Mouse (Mus musculus): Measurements from ENCODE around the gene Smad9. TPM values are rescaled to one million over a fixed set of nuclear protein-coding genes. Genes with fewer than 3 reads are reported as not detected.

Smad9 gene
- total and polyA plus RNA-seq, 3 experiments: 1.0 to 3.5 (median 1.6) TPM

DNA sequence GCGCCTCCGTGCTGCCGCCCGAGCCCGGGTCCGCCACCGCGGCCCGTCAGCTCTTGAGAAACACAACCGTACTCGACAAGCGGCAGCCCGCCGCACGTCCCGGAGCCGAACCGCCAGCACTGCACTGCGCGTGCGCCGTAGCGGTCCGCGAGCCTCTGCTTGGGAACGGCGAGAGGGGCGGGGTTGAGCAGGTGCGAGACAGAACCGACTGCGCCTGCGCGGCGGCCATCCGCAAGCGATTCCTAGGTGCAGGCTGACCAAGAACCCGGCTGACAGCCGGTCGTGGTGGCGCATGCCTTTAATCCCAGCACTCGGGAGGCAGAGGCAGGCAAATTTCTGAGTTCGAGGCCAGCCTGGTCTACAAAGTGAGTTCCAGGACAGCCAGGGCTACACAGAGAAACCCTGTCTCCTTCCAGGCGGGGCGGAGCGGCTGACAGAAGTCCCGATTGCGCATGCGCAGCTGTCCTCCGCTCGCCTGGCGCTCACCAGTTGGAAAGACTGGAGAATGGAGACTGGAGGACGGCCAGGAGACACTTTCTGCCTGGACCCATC, 52.4 kb downstream of the Smad9 start, which contains the start of gene Rfxap:
Rfxap (minus strand) TSS at position 126 of the 552 bp plus-strand sequence.
- Histone ChIP-seq H3K27ac (peak within 1 kb of the TSS; percentile 91), H3K4me3 (peak within 1 kb of the TSS; percentile 95), H3K79me2 (replicated peaks; ENCODE audit: control insufficient read depth, insufficient read depth, low read length) (peaks cover 5% of the 10 kb centered on the region), H3K36me3 (ENCODE audit: control insufficient read depth, insufficient read depth, low read length) (peaks cover 4% of the 10 kb centered on the region; the same call in 1 of the 2 replicates), H3K4me1 (ENCODE audit: control insufficient read depth, insufficient read depth, low read length) (peaks cover 6% of the 10 kb centered on the region; the same call in 1 of the 2 replicates), H3K27me3 (ENCODE audit: control insufficient read depth, insufficient read depth, low read length) (no peaks in the 10 kb centered on the region), H3K9ac (ENCODE audit: low read depth, low read length) (peak within 1 kb of the TSS; percentile 96)
- intact Hi-C loops (cut with DNase I): loop anchor here (2.0 to 5.0 kb wide), 5 partner anchors 50 to 945 kb away; partner anchors contain the start of genes Alg5, Exosc8, Smad9 and Spg20
- DNase-seq: peak; percentile 96 to 97
- WGBS: under 1% methylated on average over 52 of the region's 52 CpGs
- TF ChIP-seq POLR2A (IDR thresholded peaks at IDR 0.05; ENCODE audit: insufficient read depth, low read depth, low read length) (peak; percentile 74), CTCF (IDR thresholded peaks at IDR 0.05) (no peak)

DNA sequence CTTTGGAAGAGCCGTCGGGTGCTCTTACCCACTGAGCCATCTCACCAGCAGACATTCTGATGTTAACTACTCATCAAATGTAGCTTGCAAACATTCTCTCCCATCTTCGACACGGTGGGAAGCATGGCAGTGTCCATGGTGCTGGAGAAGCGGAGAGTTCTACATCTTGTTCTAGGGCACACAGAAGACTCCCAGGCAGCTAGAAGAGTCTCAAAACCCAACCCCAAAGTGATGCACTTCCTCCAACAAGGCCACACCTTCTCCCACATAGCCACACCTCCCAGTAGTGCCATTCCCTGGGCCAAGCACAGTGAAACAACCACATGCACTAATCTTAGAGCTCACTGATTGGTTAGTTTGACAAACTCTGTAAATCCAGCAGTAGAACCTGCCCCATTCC, 53.7 kb downstream of the Smad9 start:
- WGBS: 44% methylated on average over 5 of the region's 5 CpGs
- peaks cover 5% of the 10 kb centered on the region for H3K79me2 ChIP-seq (replicated peaks; ENCODE audit: control insufficient read depth, insufficient read depth, low read length)
- no peaks in the 10 kb centered on the region for H3K27me3 ChIP-seq (ENCODE audit: control insufficient read depth, insufficient read depth, low read length)
- H3K9ac ChIP-seq (ENCODE audit: low read depth, low read length): no peak overlapping the region
- DNase-seq: no peak
- intact Hi-C loops (cut with DNase I): loop anchor here (5.0 kb wide), 4 partner anchors 52 to 947 kb away; partner anchors contain the start of genes Smad9, Spg20, Supt20 and Ufm1
- H3K36me3 ChIP-seq (ENCODE audit: control insufficient read depth, insufficient read depth, low read length): peaks cover 4% of the 10 kb centered on the region; the same call in 1 of the 2 replicates
- no peak for TF ChIP-seq CTCF (IDR thresholded peaks at IDR 0.05)
- TF ChIP-seq POLR2A (IDR thresholded peaks at IDR 0.05; ENCODE audit: insufficient read depth, low read depth, low read length): no peak
- H3K4me3 ChIP-seq: no peak overlapping the region
- H3K27ac ChIP-seq: no peak overlapping the region
- H3K4me1 ChIP-seq (ENCODE audit: control insufficient read depth, insufficient read depth, low read length): peaks cover 6% of the 10 kb centered on the region; the same call in 1 of the 2 replicates

DNA sequence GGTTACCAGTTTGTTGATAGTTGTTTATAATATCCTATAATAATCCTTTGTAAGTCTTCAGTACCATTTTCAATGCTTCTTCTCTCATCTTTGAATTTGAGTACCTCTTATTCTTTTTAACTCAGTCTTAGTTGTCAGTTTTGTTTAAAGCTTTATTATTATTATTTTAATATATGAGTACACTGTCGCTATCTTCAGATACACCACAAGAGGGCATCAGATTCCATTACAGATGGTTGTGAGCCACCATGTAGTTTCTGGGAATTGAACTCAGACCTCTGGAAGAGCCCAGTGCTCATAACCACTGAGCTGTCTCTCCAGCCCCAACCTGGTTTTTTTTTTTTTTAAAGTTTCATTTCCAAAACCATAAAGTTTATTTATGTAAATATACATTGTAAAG, 56.2 kb downstream of the Smad9 start:
- TF ChIP-seq CTCF (IDR thresholded peaks at IDR 0.05) (peak; percentile 60), POLR2A (IDR thresholded peaks at IDR 0.05; ENCODE audit: insufficient read depth, low read depth, low read length) (no peak)
- Histone ChIP-seq H3K27me3 (ENCODE audit: control insufficient read depth, insufficient read depth, low read length) (no peaks in the 10 kb centered on the region), H3K4me3 (no peak overlapping the region), H3K4me1 (ENCODE audit: control insufficient read depth, insufficient read depth, low read length) (peaks cover 2% of the 10 kb centered on the region; the same call in 1 of the 2 replicates), H3K36me3 (ENCODE audit: control insufficient read depth, insufficient read depth, low read length) (no peaks in the 10 kb centered on the region), H3K9ac (ENCODE audit: low read depth, low read length) (no peak overlapping the region), H3K79me2 (replicated peaks; ENCODE audit: control insufficient read depth, insufficient read depth, low read length) (peaks cover 5% of the 10 kb centered on the region), H3K27ac (no peak overlapping the region)
- intact Hi-C loops (cut with DNase I): loop anchor here (10.0 kb wide), 1 partner anchor 543 kb away; no protein-coding TSS in a partner anchor
- no peak for DNase-seq
- 62% methylated on average over 1 of the region's 1 CpGs for WGBS

DNA sequence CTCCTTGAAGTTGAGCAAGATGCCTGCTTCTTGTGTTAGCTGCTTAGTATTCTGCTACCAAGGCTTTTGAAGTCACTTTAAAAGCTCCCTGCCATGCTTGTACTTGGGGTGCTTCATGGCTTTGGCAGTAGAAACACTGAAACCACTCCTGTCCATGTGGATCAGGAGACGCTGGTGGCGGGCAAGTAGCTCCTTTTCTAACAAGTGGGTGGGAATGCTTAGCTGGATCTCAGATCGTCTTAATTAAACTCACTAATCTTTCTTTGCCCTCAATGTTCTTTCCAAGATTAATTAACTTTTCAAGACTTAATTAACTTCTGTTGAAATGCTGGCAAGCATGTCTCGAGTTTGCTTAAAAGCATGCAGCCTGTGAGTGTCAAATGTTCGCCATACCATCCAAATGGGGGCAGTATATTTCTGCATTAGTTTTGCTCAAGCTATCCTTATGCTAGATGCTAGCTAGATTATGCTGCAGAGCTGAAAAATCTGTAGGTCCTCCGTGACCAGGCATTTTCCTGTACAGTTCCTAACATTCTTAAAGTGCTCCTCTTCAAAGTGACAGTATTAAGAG, 58.1 kb downstream of the Smad9 start:
- TF ChIP-seq EP300 (IDR thresholded peaks at IDR 0.05; ENCODE audit: insufficient read depth, low read depth, low read length) (no peak), CTCF (IDR thresholded peaks at IDR 0.05) (0 out of 2 replicates have a peak, but pooled peaks have one; percentile 4)
- no peak overlapping the region for H3K27ac ChIP-seq
- no peaks in the 10 kb centered on the region for H3K27me3 ChIP-seq (ENCODE audit: control insufficient read depth, insufficient read depth, low read length)
- no peak overlapping the region for H3K4me3 ChIP-seq
- H3K36me3 ChIP-seq (ENCODE audit: control insufficient read depth, insufficient read depth, low read length): no peaks in the 10 kb centered on the region
- no peak overlapping the region for H3K9ac ChIP-seq (ENCODE audit: low read depth, low read length)
- H3K4me1 ChIP-seq (ENCODE audit: control insufficient read depth, insufficient read depth, low read length): no peaks in the 10 kb centered on the region
- 78% methylated on average over 6 of the region's 6 CpGs for WGBS
- no peaks in the 10 kb centered on the region for H3K79me2 ChIP-seq (replicated peaks; ENCODE audit: control insufficient read depth, insufficient read depth, low read length)
- DNase-seq: no peak
- intact Hi-C loops (cut with DNase I): loop anchor here (10.0 kb wide), 1 partner anchor 541 kb away; no protein-coding TSS in a partner anchor

DNA sequence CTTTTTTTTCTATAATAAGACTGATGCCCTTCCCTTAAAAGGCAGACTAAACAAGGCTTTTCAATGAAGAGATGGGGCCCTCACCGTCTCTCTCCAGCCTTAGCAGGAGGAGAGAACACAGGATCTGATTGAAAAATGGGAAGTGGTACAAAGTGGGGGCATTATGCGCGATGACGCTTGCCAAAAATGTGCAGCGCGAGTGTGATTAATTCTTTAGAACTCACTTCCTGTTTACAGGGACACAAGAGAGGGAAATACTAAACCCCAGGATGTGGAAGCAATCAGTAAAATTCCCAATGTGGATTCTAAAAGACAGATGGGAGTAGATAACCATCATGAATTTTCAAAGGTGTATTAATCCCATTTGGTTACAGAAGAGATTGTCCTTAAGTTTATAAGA, 59.2 kb downstream of the Smad9 start:
- TF ChIP-seq CTCF (IDR thresholded peaks at IDR 0.05) (no peak), POLR2A (IDR thresholded peaks at IDR 0.05; ENCODE audit: insufficient read depth, low read depth, low read length) (no peak), EP300 (IDR thresholded peaks at IDR 0.05; ENCODE audit: insufficient read depth, low read depth, low read length) (no peak)
- no peaks in the 10 kb centered on the region for H3K4me1 ChIP-seq (ENCODE audit: control insufficient read depth, insufficient read depth, low read length)
- no peaks in the 10 kb centered on the region for H3K27me3 ChIP-seq (ENCODE audit: control insufficient read depth, insufficient read depth, low read length)
- no peak overlapping the region for H3K27ac ChIP-seq
- no peaks in the 10 kb centered on the region for H3K79me2 ChIP-seq (replicated peaks; ENCODE audit: control insufficient read depth, insufficient read depth, low read length)
- 43% methylated on average over 6 of the region's 6 CpGs for WGBS
- H3K4me3 ChIP-seq: no peak overlapping the region
- intact Hi-C loops (cut with DNase I): loop anchor here (5.0 to 10.0 kb wide), 2 partner anchors 248 to 540 kb away; no protein-coding TSS in a partner anchor
- no peaks in the 10 kb centered on the region for H3K36me3 ChIP-seq (ENCODE audit: control insufficient read depth, insufficient read depth, low read length)
- DNase-seq: no peak
- H3K9ac ChIP-seq (ENCODE audit: low read depth, low read length): no peak overlapping the region

DNA sequence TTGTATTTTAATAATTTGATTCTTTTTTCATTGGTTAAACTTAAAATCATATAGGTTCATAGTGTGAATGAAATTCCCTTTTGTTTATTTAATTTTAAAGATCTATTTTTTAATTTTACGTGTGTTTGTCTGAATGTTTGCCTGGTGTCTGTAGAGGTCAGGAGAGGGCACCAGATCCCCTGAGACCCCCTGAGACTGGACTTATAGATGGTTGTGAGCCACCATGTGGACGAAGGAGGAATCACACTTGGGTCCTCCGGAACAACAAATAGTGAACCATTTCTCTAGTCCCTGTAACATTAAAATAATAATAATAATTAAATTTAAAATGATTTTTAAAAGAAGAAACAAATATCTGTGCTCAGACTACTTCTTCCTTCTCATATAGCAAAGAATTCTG, 59.9 kb downstream of the Smad9 start:
- DNase-seq: peak; percentile 35 to 42
- 17% methylated on average over 3 of the region's 3 CpGs for WGBS
- no peaks in the 10 kb centered on the region for H3K36me3 ChIP-seq (ENCODE audit: control insufficient read depth, insufficient read depth, low read length)
- H3K27me3 ChIP-seq (ENCODE audit: control insufficient read depth, insufficient read depth, low read length): no peaks in the 10 kb centered on the region
- TF ChIP-seq CTCF (IDR thresholded peaks at IDR 0.05): peak; percentile 83
- TF ChIP-seq POLR2A (IDR thresholded peaks at IDR 0.05; ENCODE audit: insufficient read depth, low read depth, low read length): no peak
- 0 out of 2 replicates have a peak, but pooled peaks have one; percentile 42 for TF ChIP-seq EP300 (IDR thresholded peaks at IDR 0.05; ENCODE audit: insufficient read depth, low read depth, low read length)
- no peak overlapping the region for H3K4me3 ChIP-seq
- intact Hi-C loops (cut with DNase I): loop anchor here (5.0 to 10.0 kb wide), 2 partner anchors 247 to 540 kb away; no protein-coding TSS in a partner anchor
- no peak overlapping the region for H3K9ac ChIP-seq (ENCODE audit: low read depth, low read length)
- no peaks in the 10 kb centered on the region for H3K79me2 ChIP-seq (replicated peaks; ENCODE audit: control insufficient read depth, insufficient read depth, low read length)
- H3K27ac ChIP-seq: no peak overlapping the region
- no peaks in the 10 kb centered on the region for H3K4me1 ChIP-seq (ENCODE audit: control insufficient read depth, insufficient read depth, low read length)
